Mouse (Mus musculus): ENCODE results near the gene E130308A19Rik.
A peak's percentile ranks its signal among the peaks of the same experiment; 100 is the strongest.
"Not testable (repeated sequence)": the region's sequence is repeated elsewhere in the genome, so short reads cannot be mapped to it uniquely, and the experiment has no call there.

The E130308A19Rik gene

GRCm38 (mm10) chr4:59787126-59787525 lies 161.1 kb downstream of the E130308A19Rik start:
- DNase-seq, result no peak

GRCm38 (mm10) chr4:59789015-59789414 lies 163.0 kb downstream of the E130308A19Rik start:
- no peak for DNase-seq

GRCm38 (mm10) chr4:59793626-59794025 lies 167.6 kb downstream of the E130308A19Rik start:
- DNase-seq, result not testable (repeated sequence)

GRCm38 (mm10) chr4:59794116-59794515 lies 168.1 kb downstream of the E130308A19Rik start:
- no peak for DNase-seq

- DNase-seq, result no peak
These were observed 169.9 kb downstream of the E130308A19Rik start for GRCm38 (mm10) chr4:59795788-59796455.

GRCm38 (mm10) chr4:59800181-59800580 lies 174.2 kb downstream of the E130308A19Rik start:
- DNase-seq, result no peak

- no peak for DNase-seq
These were observed 175.5 kb downstream of the E130308A19Rik start, which contains the start of gene Inip for GRCm38 (mm10) chr4:59801489-59801888. Gene Inip (minus strand): TSS chr4:59801589.

- DNase-seq, result no peak
These were observed 176.1 kb downstream of the E130308A19Rik start for GRCm38 (mm10) chr4:59802107-59802506.

GRCm38 (mm10) chr4:59802792-59803191 lies 176.8 kb downstream of the E130308A19Rik start:
- no peak for DNase-seq

- DNase-seq, result peak in 1 of 2 experiments; percentile 34
These were observed 177.3 kb downstream of the E130308A19Rik start for GRCm38 (mm10) chr4:59803358-59803757.

GRCm38 (mm10) chr4:59804754-59805153 lies 178.7 kb downstream of the E130308A19Rik start:
- no peak for DNase-seq

- peak; percentile 91 to 93 for DNase-seq
These were observed 179.4 kb downstream of the E130308A19Rik start, which contains the start of gene Snx30 for GRCm38 (mm10) chr4:59805181-59805967. Gene Snx30 (plus strand): TSS chr4:59805840.

GRCm38 (mm10) chr4:59805968-59806878 lies 180.2 kb downstream of the E130308A19Rik start:
- peak; percentile 51 to 57 for DNase-seq

- DNase-seq, result no peak
These were observed 180.8 kb downstream of the E130308A19Rik start for GRCm38 (mm10) chr4:59806879-59807195.

- no peak for DNase-seq
These were observed 181.5 kb downstream of the E130308A19Rik start for GRCm38 (mm10) chr4:59807521-59807920.

- DNase-seq, result no peak
These were observed 182.4 kb downstream of the E130308A19Rik start for GRCm38 (mm10) chr4:59808396-59808795.
